Mouse (Mus musculus) midbrain, embryonic 14.5 days (tissue): Measurements from ENCODE around the gene A930004D18Rik. TPM values are rescaled to one million over a fixed set of nuclear protein-coding genes. Genes with fewer than 3 reads are reported as not detected.

Source experiments
- ATAC-seq: fragments of 200-750 bp; cut with Nextera tagmentation; 2 replicates; pipeline ENCODE4 v1.8.0; 2017; ENCODE audit warnings: moderate number of reproducible peaks, moderate library complexity; ENCODE audit not compliant: low FRiP score, low TSS enrichment
- DNase-seq: peaks from one replicate; pipeline ENCODE4 v3.0.0-alpha.2; 2015
- H3K27ac ChIP-seq: fragments of 300-500 bp; sonication (generic); replicated peaks from 2 replicates; pipeline ENCODE4 v1.5.1; 2014; ENCODE audit warnings: mild to moderate bottlenecking, low read depth, low read length, moderate library complexity
- H3K27me3 ChIP-seq: fragments of 300-500 bp; sonication (generic); 2 replicates; pipeline ENCODE4 v1.6.1; 2014; ENCODE audit warnings: low read length, control low read depth, mixed read lengths; ENCODE audit not compliant: control insufficient read depth, insufficient read depth
- H3K36me3 ChIP-seq: fragments of 300-500 bp; sonication (generic); 2 replicates; pipeline ENCODE4 v1.6.1; 2014; ENCODE audit warnings: low read length, control low read depth; ENCODE audit not compliant: control insufficient read depth, insufficient read depth
- H3K4me1 ChIP-seq: fragments of 300-500 bp; sonication (generic); 2 replicates; pipeline ENCODE4 v1.6.1; 2014; ENCODE audit warnings: mild to moderate bottlenecking, antibody characterized with exemption, low read length, control low read depth; ENCODE audit not compliant: control insufficient read depth, insufficient read depth
- H3K4me2 ChIP-seq: fragments of 300-500 bp; sonication (generic); 2 replicates; pipeline ENCODE4 v1.6.1; 2014; ENCODE audit warnings: mild to moderate bottlenecking, low read length, moderate library complexity
- H3K4me3 ChIP-seq: fragments of 300-500 bp; sonication (generic); replicated peaks from 2 replicates; pipeline ENCODE4 v1.5.1; 2014; ENCODE audit warnings: low read depth, low read length
- H3K9ac ChIP-seq: fragments of 300-500 bp; sonication (generic); replicated peaks from 2 replicates; pipeline ENCODE4 v1.6.1; 2014; ENCODE audit warnings: mild to moderate bottlenecking, low read length, moderate library complexity
- H3K9me3 ChIP-seq: fragments of 300-500 bp; sonication (generic); 2 replicates; pipeline ENCODE4 v1.6.1; 2016; ENCODE audit warnings: low read length, control low read depth, mixed read lengths; ENCODE audit not compliant: control insufficient read depth
- WGBS: fragments of 180-500 bp; shearing (Covaris S2); extraction: QIAGEN DNeasy Blood & Tissue Kit; methylation state at CpG from one replicate; pipeline ENCODE4 v1.1.7; 2014; 5-methylcytosine and 5-hydroxymethylcytosine counted together
- polyA plus RNA-seq: library from polyadenylated mRNA; unstranded; fragments of >200 nt; fragmentation: Nextera tagmentation; extraction: Ambion mirVana; gene quantifications from 2 replicates; pipeline ENCODE4 v1.2.1, GENCODE M21; 2014

Gene A930004D18Rik
- polyA plus RNA-seq, 1 experiment from 2014 or later = 9.2 TPM

DNA sequence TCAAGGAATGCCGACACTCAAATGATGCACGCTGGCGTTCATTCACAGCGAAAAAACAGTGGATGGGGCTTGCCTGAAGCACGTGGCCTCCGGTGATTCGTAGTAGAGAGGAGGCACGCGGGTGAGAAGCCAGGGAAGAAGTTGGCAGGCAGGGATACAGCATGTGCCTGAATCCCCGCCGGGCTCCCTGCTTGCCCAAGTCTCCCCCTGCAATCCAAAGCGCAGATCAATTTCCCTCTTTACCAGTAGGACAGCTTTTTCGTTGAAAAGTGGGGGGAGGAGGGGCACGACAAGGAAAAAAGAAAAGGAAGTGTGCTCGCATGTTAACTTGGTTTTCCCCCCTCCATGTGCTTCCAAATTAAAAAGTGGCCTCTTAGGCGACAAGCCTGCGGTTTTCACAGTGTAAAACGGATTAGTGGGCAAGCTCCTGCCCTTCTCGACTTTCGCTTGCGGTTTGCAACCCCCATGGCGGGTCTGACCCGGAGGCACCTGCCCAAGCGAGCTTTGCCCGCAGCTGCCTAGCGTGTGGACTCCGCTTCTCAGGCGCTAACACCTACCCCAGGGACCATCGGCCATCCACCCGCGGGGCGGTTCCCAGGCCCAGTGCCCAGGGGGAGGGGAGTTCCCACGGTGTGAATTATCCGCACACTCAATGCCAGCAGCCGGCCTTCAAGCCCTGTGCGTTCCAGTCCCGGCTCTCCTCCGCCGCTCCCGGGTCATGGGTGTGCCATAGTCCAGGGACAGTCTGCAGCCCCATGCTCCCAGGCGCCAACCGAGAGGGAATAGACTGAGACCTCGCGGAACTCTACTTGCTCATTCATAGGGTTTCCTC is 11.2 kb downstream of the A930004D18Rik start:
- H3K4me2 ChIP-seq = peak overlapping the region; percentile 78
- H3K36me3 ChIP-seq = no peaks in the 10 kb centered on the region
- H3K27me3 ChIP-seq = no peaks in the 10 kb centered on the region
- peak overlapping the region; percentile 34 for H3K9ac ChIP-seq
- DNase-seq = peak; percentile 78
- peak overlapping the region; percentile 98; the same call in 1 of the 2 replicates for H3K27ac ChIP-seq
- H3K4me3 ChIP-seq = peak overlapping the region; percentile 61
- peak; percentile 19; the same call in 1 of the 2 replicates for ATAC-seq
- H3K4me1 ChIP-seq = peaks cover 22% of the 10 kb centered on the region
- under 1% methylated on average over 44 of the region's 44 CpGs for WGBS
- no peaks in the 10 kb centered on the region for H3K9me3 ChIP-seq

DNA sequence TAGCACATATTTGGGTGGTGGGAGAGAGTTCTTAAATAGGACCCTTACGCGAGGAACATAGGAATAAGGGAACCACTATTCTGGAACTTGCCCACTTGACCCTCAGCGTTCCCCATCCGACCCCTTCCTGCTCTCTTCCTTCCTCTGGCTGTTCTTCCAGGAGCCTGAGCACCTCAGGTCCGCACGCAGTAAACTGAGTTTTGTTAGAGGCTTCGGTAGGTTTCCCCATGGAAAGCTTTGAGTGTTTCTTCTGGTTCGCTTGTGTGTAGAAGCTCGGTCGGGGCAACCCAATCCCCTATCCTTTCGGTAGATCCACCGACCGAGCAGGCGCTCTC is 11.8 kb downstream of the A930004D18Rik start:
- Histone ChIP-seq H3K9me3 (no peaks in the 10 kb centered on the region), H3K27me3 (no peaks in the 10 kb centered on the region), H3K27ac (no peak overlapping the region), H3K4me1 (peaks cover 17% of the 10 kb centered on the region), H3K4me3 (peak overlapping the region; percentile 61), H3K4me2 (peak overlapping the region; percentile 78), H3K9ac (peak overlapping the region; percentile 34; the same call in 1 of the 2 replicates), H3K36me3 (no peaks in the 10 kb centered on the region)
- no peak for DNase-seq
- no peak for ATAC-seq
- WGBS = under 1% methylated on average over 14 of the region's 14 CpGs

DNA sequence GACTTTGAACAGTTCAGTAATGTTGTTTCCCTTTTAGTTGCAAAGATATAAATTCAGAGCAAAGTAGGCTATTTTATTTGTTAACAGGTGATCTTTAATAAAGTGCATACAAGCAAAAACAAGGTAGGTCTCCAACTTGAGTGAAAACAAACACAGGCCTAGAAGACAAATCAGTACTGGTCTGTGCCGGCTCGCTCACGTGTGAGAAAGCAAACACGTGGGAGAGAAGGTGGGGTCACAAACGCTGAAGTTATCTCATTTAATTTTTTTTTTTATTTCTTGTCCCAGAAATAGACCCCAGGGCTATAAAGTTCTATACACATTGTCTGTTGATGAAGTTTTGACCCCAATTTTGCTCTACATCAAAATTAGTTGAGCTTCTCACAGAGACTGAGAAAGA is 12.4 kb downstream of the A930004D18Rik start:
- no peaks in the 10 kb centered on the region for H3K27me3 ChIP-seq
- no peak overlapping the region for H3K27ac ChIP-seq
- H3K4me2 ChIP-seq = peak overlapping the region; percentile 78
- H3K4me3 ChIP-seq = no peak overlapping the region
- peaks cover 17% of the 10 kb centered on the region for H3K4me1 ChIP-seq
- DNase-seq (peak; percentile 15), ATAC-seq (no peak)
- no peak overlapping the region for H3K9ac ChIP-seq
- H3K36me3 ChIP-seq = no peaks in the 10 kb centered on the region
- WGBS = 25% methylated on average over 5 of the region's 5 CpGs
- H3K9me3 ChIP-seq = no peaks in the 10 kb centered on the region

DNA sequence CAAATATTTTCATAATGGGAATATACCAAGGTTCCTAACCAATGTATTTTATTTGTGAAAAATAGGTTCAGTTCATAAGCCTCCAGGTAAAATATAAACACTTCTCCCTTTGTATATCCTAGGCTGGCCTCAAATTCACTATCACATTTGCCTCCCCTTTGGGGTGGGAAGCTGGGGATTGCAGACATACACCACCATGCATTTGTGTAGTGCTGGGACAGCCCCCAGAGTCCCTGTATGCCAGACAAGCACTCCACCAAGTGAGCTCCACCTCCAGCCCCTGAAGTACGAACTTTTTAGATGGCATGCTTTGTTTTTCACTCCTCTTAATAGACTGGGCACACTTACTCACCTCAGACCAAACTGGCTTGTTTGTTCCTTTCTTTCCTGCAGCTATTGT is 14.7 kb downstream of the A930004D18Rik start:
- 0 out of 2 replicates have a peak, but pooled peaks cover 13% of the 10 kb centered on the region for H3K4me1 ChIP-seq
- no peak overlapping the region for H3K27ac ChIP-seq
- ATAC-seq = no peak
- no peaks in the 10 kb centered on the region for H3K36me3 ChIP-seq
- no peak for DNase-seq
- no peak overlapping the region for H3K4me2 ChIP-seq
- no peak overlapping the region for H3K4me3 ChIP-seq
- H3K9me3 ChIP-seq = no peaks in the 10 kb centered on the region
- 44% methylated on average over 1 of the region's 1 CpGs for WGBS
- H3K27me3 ChIP-seq = no peaks in the 10 kb centered on the region
- no peak overlapping the region for H3K9ac ChIP-seq

DNA sequence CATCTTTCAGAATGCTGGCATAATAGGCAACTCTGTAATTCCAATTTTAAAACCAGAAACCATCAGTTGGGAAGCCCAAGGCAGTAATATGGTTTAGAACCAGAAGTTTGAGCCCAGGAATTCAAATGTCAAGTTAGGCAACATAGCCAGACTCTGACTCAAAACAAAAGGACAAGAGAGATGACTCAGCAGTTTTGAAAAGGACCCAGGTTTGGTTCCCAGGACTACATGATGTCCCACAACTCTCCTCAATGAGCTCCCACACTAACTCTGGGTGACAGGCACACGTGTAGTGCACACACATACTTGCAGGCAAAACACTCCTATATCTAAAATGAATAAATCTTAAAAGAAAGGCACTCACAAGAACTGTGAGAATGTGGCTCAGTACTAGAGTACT is 18.4 kb downstream of the A930004D18Rik start:
- Histone ChIP-seq H3K4me1 (no peaks in the 10 kb centered on the region), H3K4me2 (no peak overlapping the region), H3K27ac (no peak overlapping the region), H3K4me3 (no peak overlapping the region), H3K36me3 (no peaks in the 10 kb centered on the region), H3K9ac (no peak overlapping the region), H3K9me3 (no peaks in the 10 kb centered on the region), H3K27me3 (no peaks in the 10 kb centered on the region)
- 83% methylated on average over 1 of the region's 1 CpGs for WGBS
- ATAC-seq (no peak), DNase-seq (no peak)

DNA sequence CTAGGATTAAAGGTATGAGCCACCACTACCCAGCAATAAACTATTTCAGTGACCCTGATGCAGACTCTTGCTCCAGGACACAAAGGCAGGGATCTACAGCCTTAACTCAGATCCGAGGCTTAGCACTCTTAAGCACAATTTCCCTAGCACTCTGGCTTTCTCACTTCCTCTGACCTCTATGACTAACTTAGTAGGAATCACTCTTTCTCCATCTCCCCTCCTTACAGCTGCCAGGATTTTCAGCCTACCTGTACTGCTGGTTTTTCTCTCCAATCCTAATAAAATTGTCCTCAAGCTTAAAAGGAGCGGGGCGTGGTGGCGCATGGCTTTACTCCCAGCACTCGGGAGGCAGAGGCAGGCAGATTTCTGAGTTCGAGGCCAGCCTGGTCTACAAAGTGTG is 20.2 kb downstream of the A930004D18Rik start:
- no peaks in the 10 kb centered on the region for H3K36me3 ChIP-seq
- H3K27ac ChIP-seq = no peak overlapping the region
- 96% methylated on average over 6 of the region's 6 CpGs for WGBS

DNA sequence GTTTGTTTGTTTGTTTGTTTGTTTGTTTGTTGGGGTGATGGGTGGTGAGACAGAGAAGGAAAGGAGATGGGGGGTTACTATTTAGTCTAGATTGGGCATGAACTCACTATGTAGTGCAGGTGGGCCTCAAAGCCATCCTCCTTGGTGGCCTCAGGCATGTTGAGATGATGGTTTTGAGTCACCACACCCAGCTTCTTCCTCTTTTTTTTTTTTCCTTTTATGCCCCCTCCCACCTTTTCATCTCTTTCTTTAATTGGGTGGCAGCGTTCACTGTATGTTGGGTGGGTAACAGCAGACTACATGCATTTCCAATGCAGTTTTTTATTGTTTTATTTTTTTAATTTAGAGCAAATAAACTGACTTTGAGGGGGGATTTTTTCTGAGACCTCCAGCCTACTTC is 20.9 kb downstream of the A930004D18Rik start:
- ATAC-seq (no peak), DNase-seq (no peak)
- 90% methylated on average over 1 of the region's 1 CpGs for WGBS
- Histone ChIP-seq H3K4me1 (no peaks in the 10 kb centered on the region), H3K36me3 (no peaks in the 10 kb centered on the region), H3K27me3 (no peaks in the 10 kb centered on the region), H3K4me2 (no peak overlapping the region), H3K9ac (no peak overlapping the region), H3K27ac (no peak overlapping the region), H3K4me3 (no peak overlapping the region), H3K9me3 (no peaks in the 10 kb centered on the region)

More for the DNA sequence above, 20.2 kb downstream of the A930004D18Rik start:
- no peak overlapping the region for H3K4me2 ChIP-seq
- H3K27me3 ChIP-seq = no peaks in the 10 kb centered on the region
- no peaks in the 10 kb centered on the region for H3K4me1 ChIP-seq
- H3K9me3 ChIP-seq = no peaks in the 10 kb centered on the region
- DNase-seq = no peak
- no peak overlapping the region for H3K9ac ChIP-seq
- no peak for ATAC-seq
- H3K4me3 ChIP-seq = no peak overlapping the region

DNA sequence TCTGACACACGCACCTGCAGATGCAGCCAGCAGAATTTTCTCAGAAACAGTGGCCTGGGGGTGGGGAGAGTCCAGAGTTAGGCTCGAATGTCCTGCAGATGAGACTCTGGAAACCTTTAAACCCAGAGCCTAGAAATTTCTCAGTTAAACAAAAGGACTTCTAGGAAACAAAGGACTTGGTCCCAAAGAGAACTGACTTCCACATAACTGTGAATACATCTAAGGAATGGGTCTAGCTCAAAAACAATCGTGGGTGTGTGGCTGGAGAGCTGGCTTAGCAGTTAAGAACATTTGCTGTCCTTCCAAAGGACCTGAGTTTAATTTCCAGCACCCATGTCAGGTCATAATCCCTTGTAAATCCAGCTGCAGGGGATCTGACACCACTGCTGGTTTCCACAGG is 22.0 kb downstream of the A930004D18Rik start:
- Histone ChIP-seq H3K9ac (no peak overlapping the region), H3K9me3 (no peaks in the 10 kb centered on the region), H3K27me3 (no peaks in the 10 kb centered on the region), H3K4me1 (no peaks in the 10 kb centered on the region), H3K4me2 (no peak overlapping the region), H3K27ac (no peak overlapping the region), H3K36me3 (no peaks in the 10 kb centered on the region), H3K4me3 (no peak overlapping the region)
- DNase-seq (no peak), ATAC-seq (no peak)
- WGBS = 41% methylated on average over 3 of the region's 3 CpGs

DNA sequence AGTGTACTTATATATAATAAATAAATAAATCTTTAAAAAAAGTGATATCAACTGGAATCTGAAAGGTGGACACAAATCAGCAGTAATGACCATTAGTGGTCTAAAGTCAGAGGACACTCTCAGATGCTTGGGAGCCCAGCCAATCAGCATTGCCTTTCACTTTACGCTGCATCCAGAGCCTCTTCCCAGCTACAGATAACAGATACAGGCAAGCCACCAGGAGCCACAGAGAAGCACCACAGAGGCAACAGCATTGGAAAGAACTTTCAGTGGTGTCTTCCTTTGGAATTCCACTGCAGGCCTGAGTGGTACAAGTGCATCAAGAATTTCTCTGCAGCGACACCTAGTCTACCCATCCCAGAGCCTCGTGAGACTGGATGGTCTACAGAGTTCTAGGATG is 24.7 kb downstream of the A930004D18Rik start:
- ATAC-seq = no peak
- Histone ChIP-seq H3K9me3 (no peaks in the 10 kb centered on the region), H3K4me1 (no peaks in the 10 kb centered on the region), H3K4me3 (no peak overlapping the region), H3K9ac (no peak overlapping the region), H3K27me3 (no peaks in the 10 kb centered on the region), H3K27ac (no peak overlapping the region), H3K4me2 (no peak overlapping the region), H3K36me3 (no peaks in the 10 kb centered on the region)
- no peak for DNase-seq
- WGBS = 92% methylated on average over 3 of the region's 3 CpGs
